Mouse (Mus musculus) ES-Bruce4 (cell line): ENCODE data around the gene Ccdc187. TPM values are rescaled to one million over a fixed set of nuclear protein-coding genes. Genes with fewer than 3 reads are reported as not detected.

Experiments
- H3K27ac ChIP-seq: 2 replicates; pipeline ENCODE4 v1.5.1; 2012; ENCODE audit warnings: low read length, inconsistent platforms; ENCODE audit not compliant: insufficient read depth
- H3K27me3 ChIP-seq: 2 replicates; pipeline ENCODE4 v1.6.1; 2012; ENCODE audit warnings: mild to moderate bottlenecking, low read length, inconsistent platforms; ENCODE audit not compliant: control insufficient read depth, poor library complexity, insufficient read depth, severe bottlenecking
- H3K36me3 ChIP-seq: 2 replicates; pipeline ENCODE4 v1.6.1; 2012; ENCODE audit warnings: inconsistent platforms, mild to moderate bottlenecking, low read length, moderate library complexity; ENCODE audit not compliant: control insufficient read depth, poor library complexity, insufficient read depth, severe bottlenecking
- H3K4me1 ChIP-seq: one replicate; pipeline ENCODE4 v1.8.1; 2011; ENCODE audit warnings: low read length; ENCODE audit not compliant: control insufficient read depth, insufficient read depth
- H3K4me3 ChIP-seq: 2 replicates; pipeline ENCODE4 v1.5.1; 2011; ENCODE audit warnings: low read depth, mild to moderate bottlenecking, low read length
- H3K9ac ChIP-seq: 2 replicates; pipeline ENCODE4 v1.6.1; 2012; ENCODE audit warnings: low read depth, mild to moderate bottlenecking, inconsistent platforms; ENCODE audit not compliant: poor library complexity, severe bottlenecking
- H3K9me3 ChIP-seq: replicated peaks from 2 replicates; pipeline ENCODE4 v1.6.1; 2012; ENCODE audit warnings: mild to moderate bottlenecking, low read length, inconsistent platforms; ENCODE audit not compliant: control insufficient read depth, poor library complexity, insufficient read depth, severe bottlenecking
- CTCF ChIP-seq: IDR thresholded peaks from one replicate; pipeline ENCODE4 v1.8.1; 2011; ENCODE audit warnings: low read depth, low read length
- EP300 ChIP-seq: IDR thresholded peaks from 2 replicates; pipeline ENCODE4 v1.6.1; 2011; ENCODE audit warnings: low read depth, low read length; ENCODE audit not compliant: insufficient read depth
- POLR2A ChIP-seq: IDR thresholded peaks from one replicate; pipeline ENCODE4 v1.8.1; 2011; ENCODE audit warnings: low read length; ENCODE audit not compliant: insufficient read depth
- polyA plus RNA-seq: library from polyadenylated mRNA; stranded (reverse); fragments of >200 nt; gene quantifications from 2 replicates; pipeline ENCODE4 v1.2.4, GENCODE M21; 2011; ENCODE audit warnings: low read depth; ENCODE audit not compliant: missing spikeins, insufficient read depth, insufficient read length

Ccdc187 gene
- polyA plus RNA-seq, 1 experiment, result 0.06 TPM

DNA sequence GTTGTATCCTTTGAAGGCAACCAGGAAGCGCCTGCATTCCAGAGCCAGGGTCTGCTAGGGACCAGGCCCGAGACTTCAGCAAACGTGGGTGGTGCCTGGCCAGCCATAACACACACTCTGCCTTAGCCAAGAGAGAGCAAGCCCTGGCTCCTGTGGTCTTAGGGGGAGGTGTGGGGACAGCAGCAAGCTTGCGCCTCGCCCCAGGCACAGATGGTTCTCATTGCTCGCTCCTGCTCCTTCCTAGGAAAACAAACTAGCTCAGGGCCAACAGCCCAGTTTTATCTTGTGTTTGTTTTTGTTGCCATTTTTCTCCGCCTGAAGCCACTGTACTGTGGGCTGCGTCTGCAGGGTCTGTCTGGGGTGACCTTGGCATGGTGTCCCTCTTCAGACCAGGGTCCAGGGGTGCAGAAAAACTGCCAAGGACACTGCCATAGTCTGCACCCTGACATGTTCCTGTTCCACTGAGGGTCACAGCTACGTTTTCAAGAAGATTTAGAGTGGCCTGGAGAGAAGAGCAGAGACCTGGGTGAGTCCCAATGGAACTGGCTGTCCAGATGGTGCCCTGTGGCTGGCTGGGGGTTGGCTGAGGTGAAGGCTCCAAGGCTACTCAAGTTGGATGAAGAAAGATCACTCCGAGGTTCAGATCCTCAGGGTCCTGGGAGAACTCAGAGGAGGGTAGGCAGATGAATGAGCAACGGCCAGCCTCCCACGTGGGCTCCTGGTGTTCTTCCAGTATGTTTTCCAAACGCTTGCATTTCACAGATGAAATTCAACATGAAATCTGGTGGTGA, 20.1 kb upstream of the Ccdc187 start:
- TF ChIP-seq CTCF (no peak), EP300 (no peak), POLR2A (no peak)
- Histone ChIP-seq H3K9ac (no peak overlapping the region), H3K9me3 (no peaks in the 10 kb centered on the region), H3K27ac (no peak overlapping the region), H3K4me3 (no peak overlapping the region), H3K36me3 (no peaks in the 10 kb centered on the region), H3K4me1 (peaks cover 2% of the 10 kb centered on the region), H3K27me3 (no peaks in the 10 kb centered on the region)

DNA sequence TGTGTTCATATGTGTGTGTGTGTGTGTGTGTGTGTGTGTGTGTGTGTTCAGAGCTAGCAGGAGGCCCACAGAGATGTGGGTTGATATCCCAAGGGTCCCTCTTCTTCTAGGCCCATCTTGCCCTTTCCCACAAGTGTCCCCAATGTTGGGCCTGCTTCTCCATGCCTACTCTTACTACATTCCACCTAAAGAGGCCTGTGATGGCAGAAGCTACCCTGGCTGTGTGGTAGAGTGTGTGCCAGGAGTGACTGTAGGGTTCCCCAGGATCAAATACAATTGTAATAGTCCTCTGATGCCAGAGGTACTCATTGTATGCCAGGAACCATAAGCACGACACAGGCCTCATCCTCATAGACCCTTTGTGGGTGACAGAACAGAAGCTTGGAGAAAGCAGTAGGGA, 19.0 kb upstream of the Ccdc187 start:
- H3K9ac ChIP-seq, result no peak overlapping the region
- no peak overlapping the region for H3K4me3 ChIP-seq
- no peaks in the 10 kb centered on the region for H3K9me3 ChIP-seq
- H3K36me3 ChIP-seq, result no peaks in the 10 kb centered on the region
- TF ChIP-seq EP300, result no peak
- no peak for TF ChIP-seq CTCF
- TF ChIP-seq POLR2A, result no peak
- no peak overlapping the region for H3K27ac ChIP-seq
- no peaks in the 10 kb centered on the region for H3K27me3 ChIP-seq
- H3K4me1 ChIP-seq, result peaks cover 2% of the 10 kb centered on the region

- TF ChIP-seq CTCF (peak; percentile 24), POLR2A (no peak), EP300 (no peak)
- no peak overlapping the region for H3K27ac ChIP-seq
- no peaks in the 10 kb centered on the region for H3K9me3 ChIP-seq
- peaks cover 2% of the 10 kb centered on the region for H3K4me1 ChIP-seq
- H3K27me3 ChIP-seq, result no peaks in the 10 kb centered on the region
- H3K9ac ChIP-seq, result no peak overlapping the region
- H3K4me3 ChIP-seq, result no peak overlapping the region
- H3K36me3 ChIP-seq, result no peaks in the 10 kb centered on the region
Observed at GRCm38 (mm10) chr2:26312812-26313211, 18.5 kb upstream of the Ccdc187 start.

DNA sequence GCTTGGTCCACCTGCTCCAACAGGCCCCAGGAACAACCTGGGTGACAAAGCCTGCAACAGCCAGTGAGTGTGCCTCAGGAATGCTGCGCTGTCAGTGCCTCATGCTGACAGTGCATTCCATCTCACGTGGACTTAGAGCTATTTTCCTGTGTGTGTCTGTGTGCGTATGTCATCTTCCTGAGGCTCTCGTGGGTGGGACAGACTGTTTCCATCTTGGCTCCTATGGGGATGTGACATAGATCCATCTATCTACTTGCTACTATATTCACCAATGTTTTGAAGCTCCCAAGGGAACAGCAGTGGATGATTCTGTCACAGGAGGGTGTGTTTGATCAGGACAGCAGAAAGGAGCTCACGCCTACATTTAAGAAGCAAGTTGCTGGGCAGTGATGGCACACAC, 17.6 kb upstream of the Ccdc187 start:
- H3K27ac ChIP-seq, result no peak overlapping the region
- TF ChIP-seq POLR2A (no peak), EP300 (no peak), CTCF (no peak)
- peaks cover 2% of the 10 kb centered on the region for H3K4me1 ChIP-seq
- no peak overlapping the region for H3K9ac ChIP-seq
- H3K4me3 ChIP-seq, result no peak overlapping the region
- no peaks in the 10 kb centered on the region for H3K9me3 ChIP-seq
- no peaks in the 10 kb centered on the region for H3K36me3 ChIP-seq
- H3K27me3 ChIP-seq, result no peaks in the 10 kb centered on the region

- Histone ChIP-seq H3K4me3 (no peak overlapping the region), H3K27me3 (no peaks in the 10 kb centered on the region), H3K36me3 (no peaks in the 10 kb centered on the region), H3K4me1 (no peaks in the 10 kb centered on the region), H3K9ac (no peak overlapping the region), H3K9me3 (no peaks in the 10 kb centered on the region), H3K27ac (no peak overlapping the region)
- TF ChIP-seq CTCF, result no peak
- no peak for TF ChIP-seq EP300
- TF ChIP-seq POLR2A, result no peak
Observed at GRCm38 (mm10) chr2:26309739-26310138, 15.4 kb upstream of the Ccdc187 start.

- Histone ChIP-seq H3K4me3 (no peak overlapping the region), H3K9ac (no peak overlapping the region), H3K36me3 (no peaks in the 10 kb centered on the region), H3K27ac (no peak overlapping the region), H3K9me3 (no peaks in the 10 kb centered on the region), H3K27me3 (no peaks in the 10 kb centered on the region), H3K4me1 (no peaks in the 10 kb centered on the region)
- TF ChIP-seq CTCF, result no peak
- TF ChIP-seq POLR2A, result no peak
- no peak for TF ChIP-seq EP300
Observed at GRCm38 (mm10) chr2:26306702-26307101, 12.3 kb upstream of the Ccdc187 start.
